Comparison of ENCODE assay signal across 25 mouse cellular contexts in genomic region chr8:61578754-61579153, GRCm38 (mm10).
DNase-seq lines count a peak whose midpoint lies in the region; ATAC-seq and TF ChIP-seq lines count a peak whose summit lies in the region.
"Had no signal": no experiment of that assay in that cellular context is flagged by ENCODE, and none has a peak within 500 bp of the region (broad histone marks: within the 10 kb centered on the region; RNA-seq: fewer than 3 reads in every experiment).

No protein-coding gene starts in this region.

- DNase-seq in gastrocnemius, adult 2 months, result no peak
- DNase-seq in gastrocnemius, postnatal 10 days, result no peak
- DNase-seq in heart, postnatal 0 days (ENCODE audit: low spot score), result no peak
- DNase-seq in heart, adult 18-20 months, result no peak
- DNase-seq in limb, embryonic 10.5 days (ENCODE audit: low spot score), result no peak
- DNase-seq in cerebellum, adult 11-12 months, result no peak
- DNase-seq: adrenal gland, adult 2 months; adrenal gland, postnatal 14 days; cerebellum, adult 11 months; cerebellum, adult 8-10 months; cerebellum, postnatal 10 days; cerebellum, postnatal 36 days; forebrain, postnatal 0 days; gastrocnemius, postnatal 36 days; heart, adult 2 months; kidney, adult 11 months had no signal

- no peak overlapping the region for H3K4me3 ChIP-seq in gastrocnemius, adult 2 months
- H3K4me3 ChIP-seq in heart, postnatal 0 days (ENCODE audit: low read depth, low read length), result no peak overlapping the region
- no peak overlapping the region for H3K4me3 ChIP-seq in embryonic fibroblast, embryonic 13.5 days (ENCODE audit: insufficient read depth, low read length)
- no peak overlapping the region for H3K4me3 ChIP-seq in limb, embryonic 10.5 days
- H3K4me3 ChIP-seq: heart, adult 2 months; hindbrain, embryonic 10.5 days; hindbrain, embryonic 13.5 days; intestine, embryonic 15.5 days had no signal

- H3K36me3 ChIP-seq in heart, postnatal 0 days (replicated peaks; ENCODE audit: control insufficient read depth, insufficient read depth, low read length), result no peaks in the 10 kb centered on the region
- H3K36me3 ChIP-seq in limb, embryonic 10.5 days, result peaks cover 28% of the 10 kb centered on the region
- H3K36me3 ChIP-seq: hindbrain, embryonic 13.5 days; intestine, embryonic 15.5 days had no signal

- no peak for TF ChIP-seq CTCF in gastrocnemius, adult 2 months (IDR thresholded peaks at IDR 0.05)
- TF ChIP-seq CTCF in heart, postnatal 0 days (IDR thresholded peaks at IDR 0.05; ENCODE audit: low read depth), result no peak
- TF ChIP-seq CTCF in embryonic fibroblast, embryonic 13.5 days (IDR thresholded peaks at IDR 0.05; ENCODE audit: borderline replicate concordance, insufficient read depth, low read length), result no peak

- H3K27me3 ChIP-seq in heart, postnatal 0 days (ENCODE audit: control insufficient read depth, insufficient read depth, low read length), result no peaks in the 10 kb centered on the region
- H3K27me3 ChIP-seq in limb, embryonic 10.5 days (ENCODE audit: low read depth, poor library complexity, severe bottlenecking), result no peaks in the 10 kb centered on the region
- H3K27me3 ChIP-seq: hindbrain, embryonic 13.5 days; intestine, embryonic 15.5 days had no signal

- intact Hi-C loops in gastrocnemius, adult 2 months (cut with DNase I), result no loop called here

- no peak overlapping the region for H3K9ac ChIP-seq in heart, postnatal 0 days (replicated peaks; ENCODE audit: low read depth, low read length)
- H3K9ac ChIP-seq: forebrain, postnatal 0 days; hindbrain, embryonic 13.5 days; intestine, embryonic 15.5 days had no signal

- no peaks in the 10 kb centered on the region for H3K9me3 ChIP-seq in heart, postnatal 0 days (replicated peaks; ENCODE audit: control insufficient read depth, low read length)
- H3K9me3 ChIP-seq in limb, embryonic 10.5 days (replicated peaks), result no peaks in the 10 kb centered on the region
- H3K9me3 ChIP-seq: hindbrain, embryonic 10.5 days; hindbrain, embryonic 13.5 days; intestine, embryonic 15.5 days had no signal

- no peak for ATAC-seq in heart, postnatal 0 days (ENCODE audit: insufficient read depth, low read depth)
- peak; percentile 72 for ATAC-seq in megakaryocyte, adult 5-6 weeks (ENCODE audit: poor library complexity, severe bottlenecking)
- ATAC-seq: CD4-positive, CD25-positive, alpha-beta regulatory T cell, adult 4 months; forebrain, embryonic 14.5 days; forebrain, postnatal 0 days; hindbrain, embryonic 16.5 days; intestine, embryonic 15.5 days had no signal

- TF ChIP-seq POLR2A in embryonic fibroblast, embryonic 13.5 days (IDR thresholded peaks at IDR 0.05; ENCODE audit: low read depth, low read length), result no peak

- H3K4me2 ChIP-seq in heart, postnatal 0 days (ENCODE audit: low read depth, low read length), result no peak overlapping the region
- H3K4me2 ChIP-seq: heart, embryonic 11.5 days; hindbrain, embryonic 13.5 days; intestine, embryonic 15.5 days had no signal

- H3K27ac ChIP-seq in gastrocnemius, adult 2 months, result peak overlapping the region; percentile 16; the same call in 1 of the 2 replicates
- H3K27ac ChIP-seq in heart, postnatal 0 days (ENCODE audit: low read depth), result peak overlapping the region; percentile 22; the same call in 1 of the 2 replicates
- H3K27ac ChIP-seq in embryonic fibroblast, embryonic 13.5 days (ENCODE audit: insufficient read depth, low read length), result peak overlapping the region; percentile 23
- no peak overlapping the region for H3K27ac ChIP-seq in limb, embryonic 10.5 days
- H3K27ac ChIP-seq: heart, adult 2 months; hindbrain, embryonic 10.5 days; hindbrain, embryonic 13.5 days; intestine, embryonic 15.5 days had no signal

- H3K4me1 ChIP-seq in heart, postnatal 0 days (ENCODE audit: control insufficient read depth, insufficient read depth), result peaks cover 40% of the 10 kb centered on the region
- H3K4me1 ChIP-seq in embryonic fibroblast, embryonic 13.5 days (ENCODE audit: control insufficient read depth, insufficient read depth, low read length), result peaks cover 34% of the 10 kb centered on the region
- peaks cover 19% of the 10 kb centered on the region for H3K4me1 ChIP-seq in limb, embryonic 10.5 days
- H3K4me1 ChIP-seq: intestine, embryonic 15.5 days had no signal

- TF ChIP-seq EP300 in heart, postnatal 0 days (IDR thresholded peaks at IDR 0.05; ENCODE audit: low read depth), result no peak

- 76% methylated on average over 6 of the region's 6 CpGs for WGBS in heart, postnatal 0 days
- 89% methylated on average over 6 of the region's 6 CpGs for WGBS in limb, embryonic 10.5 days
